Mouse (Mus musculus) lung, adult 2 months (tissue): ENCODE measurements around the gene Bhmt2.

Experiments used
- CTCF ChIP-seq: fragments of 200-500 bp; IDR thresholded peaks from 2 replicates; pipeline ENCODE4 v1.5.1; 2011; ENCODE audit warnings: mild to moderate bottlenecking, low read length, control low read depth; ENCODE audit not compliant: insufficient read depth
- POLR2A ChIP-seq: fragments of 200-500 bp; IDR thresholded peaks from 2 replicates; pipeline ENCODE4 v1.6.1; 2011; ENCODE audit warnings: low read depth, mild to moderate bottlenecking, control low read depth, low read length, borderline replicate concordance; ENCODE audit errors: extremely low read depth

DNA sequence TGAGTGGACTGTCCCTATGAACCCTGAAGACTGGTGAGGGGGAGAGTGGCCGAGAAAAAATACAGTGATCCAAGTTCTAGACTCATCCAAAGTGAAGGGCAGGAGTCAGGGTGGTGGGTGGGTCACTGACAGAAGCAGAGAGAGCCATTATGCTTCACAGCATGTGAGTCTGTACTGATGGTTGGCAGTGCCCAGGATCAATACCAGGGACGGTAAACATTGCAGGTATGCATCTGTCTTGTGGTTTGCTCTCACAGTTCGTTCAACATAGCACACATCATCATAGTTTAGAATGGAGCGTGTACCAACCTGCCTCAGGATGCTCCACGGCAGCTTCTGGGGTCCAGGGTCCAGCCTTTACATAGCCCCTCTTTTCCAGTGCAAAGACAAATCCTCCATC lies 41.2 kb downstream of the Bhmt2 start:
- TF ChIP-seq CTCF: no peak
- TF ChIP-seq POLR2A: no peak
